Mouse (Mus musculus): ENCODE measurements around the gene Atp5c1. TPM values are rescaled to one million over a fixed set of nuclear protein-coding genes. Genes with fewer than 3 reads are reported as not detected.

The Atp5c1 gene
- total RNA-seq, 2 experiments from 2014 or later = 246 to 250 TPM

DNA sequence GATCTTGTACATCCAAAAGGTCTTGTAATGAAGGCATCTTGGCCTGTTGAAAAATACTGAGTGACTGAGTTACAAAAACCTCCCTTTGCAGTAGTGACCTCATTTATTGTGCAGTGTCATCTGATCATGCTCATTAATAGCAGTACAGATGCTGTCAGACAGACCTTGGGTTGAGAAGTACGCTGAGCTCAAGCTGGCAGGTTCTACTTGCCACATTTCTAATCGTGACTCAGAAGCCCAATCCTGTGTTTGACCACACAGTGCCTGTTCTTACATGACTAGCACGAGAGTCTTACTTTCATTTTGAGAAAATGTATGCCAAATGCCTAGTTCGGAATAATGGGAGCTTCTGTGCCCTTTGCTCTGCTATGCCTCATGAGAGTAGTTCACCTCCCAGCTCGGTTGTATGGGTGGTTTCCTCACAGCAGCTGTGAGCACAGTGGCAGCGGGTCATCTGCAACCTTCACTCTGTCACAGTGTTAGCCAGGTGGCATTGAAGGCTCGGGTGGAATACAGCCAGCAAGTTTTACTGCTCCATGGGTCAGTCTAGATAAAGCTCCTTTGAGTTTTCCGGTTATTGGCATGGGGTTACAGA lies 7.0 kb upstream of the Atp5c1 start:
- DNase-seq (ENCODE audit: low spot score in 2 of 2) = no peak
- H3K4me3 ChIP-seq = no peak overlapping the region
- TF ChIP-seq CTCF (conservative IDR thresholded peaks at IDR 0.05) = no peak
- no peak overlapping the region for H3K27ac ChIP-seq

DNA sequence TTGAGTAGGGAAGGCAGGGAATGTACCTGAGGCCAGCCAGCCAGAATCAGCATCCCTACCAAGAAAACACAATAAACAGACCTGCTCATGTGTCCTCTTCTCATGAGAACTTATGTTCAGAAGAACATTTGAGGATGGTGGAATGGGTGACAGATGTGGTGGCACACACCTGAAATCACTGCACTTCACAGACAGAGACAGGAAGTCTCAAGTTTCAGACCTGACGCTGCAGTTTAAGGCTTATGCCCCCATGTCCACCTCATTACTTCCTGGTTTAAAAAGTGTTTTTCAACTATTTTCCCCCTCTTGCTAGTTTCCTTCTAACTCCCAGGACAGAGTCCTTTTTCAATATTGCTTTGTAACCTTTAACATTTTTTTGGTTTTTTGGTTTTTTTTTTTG lies 2.4 kb upstream of the Atp5c1 start:
- no peak for DNase-seq (ENCODE audit: low spot score in 2 of 2)
- Histone ChIP-seq H3K27ac (no peak overlapping the region), H3K4me3 (no peak overlapping the region)
- no peak for TF ChIP-seq CTCF (conservative IDR thresholded peaks at IDR 0.05)

DNA sequence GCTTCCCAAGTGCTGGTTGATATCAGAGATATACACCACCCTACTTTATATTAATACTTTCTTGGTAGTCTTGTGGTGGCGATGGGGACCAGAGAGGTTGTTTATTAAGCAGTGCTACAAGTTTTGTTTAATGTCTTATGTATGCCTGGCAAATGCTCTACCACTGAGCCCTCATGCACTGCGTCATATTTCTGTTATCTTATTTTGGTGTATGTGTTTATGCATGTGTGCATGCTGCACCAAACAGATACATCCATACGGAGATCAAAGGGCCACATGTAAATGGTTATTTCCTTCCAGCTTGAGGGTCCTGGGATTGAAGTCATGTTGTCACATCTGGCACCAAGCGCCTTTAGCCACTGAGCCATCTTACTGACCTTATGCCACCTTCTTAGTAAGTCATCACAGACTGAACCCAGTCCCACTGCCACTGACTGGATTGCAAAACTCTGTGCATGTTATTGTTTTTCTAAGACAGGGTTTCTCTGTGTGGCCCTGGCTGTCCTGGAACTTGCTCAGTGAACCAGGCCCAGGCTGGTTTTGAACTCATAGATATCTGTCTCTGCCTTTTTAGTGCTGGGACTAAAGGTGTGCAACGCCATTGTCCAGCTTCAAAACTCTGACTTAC lies 1.3 kb upstream of the Atp5c1 start:
- H3K27ac ChIP-seq = no peak overlapping the region
- TF ChIP-seq CTCF (conservative IDR thresholded peaks at IDR 0.05) = no peak
- no peak for DNase-seq (ENCODE audit: low spot score in 2 of 2)
- H3K4me3 ChIP-seq = peak overlapping the region; percentile 79

DNA sequence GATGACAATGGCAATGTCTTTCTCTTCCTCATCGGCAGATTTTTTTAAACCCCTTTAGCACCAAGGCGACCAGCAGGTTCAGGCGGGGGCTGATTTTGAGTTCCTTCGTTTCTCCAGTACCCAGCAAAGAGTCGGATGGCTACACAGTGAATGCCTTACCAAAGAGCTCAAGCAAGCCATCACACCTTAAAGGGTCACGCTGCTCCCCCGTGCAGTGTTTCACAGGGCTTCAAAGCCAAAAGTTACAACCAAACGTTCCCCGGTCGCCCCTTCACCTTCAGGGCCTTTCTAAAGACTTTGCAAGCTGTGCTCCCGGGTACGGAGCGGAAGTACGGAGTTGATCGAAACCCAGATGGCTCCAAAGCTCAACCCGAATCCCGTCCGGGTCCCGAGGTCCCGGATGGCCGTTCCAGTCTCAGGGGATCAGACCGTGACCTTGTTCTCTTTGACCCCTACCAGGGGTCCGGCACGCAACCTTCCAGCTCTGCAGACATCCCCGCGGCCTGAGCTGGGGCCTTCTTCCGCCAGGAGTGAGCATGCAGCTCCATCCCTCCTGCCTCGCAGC lies 483 bp downstream of the Atp5c1 start:
- Histone ChIP-seq H3K4me3 (peak overlapping the region; percentile 79), H3K27ac (peak overlapping the region; percentile 100)
- no peak for DNase-seq (ENCODE audit: low spot score in 2 of 2)
- TF ChIP-seq CTCF (conservative IDR thresholded peaks at IDR 0.05) = no peak

DNA sequence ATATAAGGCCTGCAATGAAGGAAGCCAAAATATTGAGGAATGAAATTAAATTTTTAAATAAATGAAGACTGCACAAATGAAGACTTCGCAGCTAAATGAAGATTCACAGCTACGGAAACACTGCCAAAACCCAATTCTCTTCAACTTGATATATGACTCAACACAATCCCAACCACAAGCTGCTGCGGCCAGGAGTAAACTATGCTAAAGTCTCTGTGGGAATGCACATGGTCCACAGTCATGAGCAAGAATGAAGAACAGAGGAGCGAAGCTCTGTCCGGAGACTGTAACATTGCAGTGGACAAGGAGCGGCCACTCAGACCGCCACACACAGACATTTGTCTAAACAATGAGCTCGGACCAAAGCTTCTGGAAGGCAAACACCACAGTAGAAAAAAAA lies 3.6 kb downstream of the Atp5c1 start:
- TF ChIP-seq CTCF (conservative IDR thresholded peaks at IDR 0.05) = no peak

DNA sequence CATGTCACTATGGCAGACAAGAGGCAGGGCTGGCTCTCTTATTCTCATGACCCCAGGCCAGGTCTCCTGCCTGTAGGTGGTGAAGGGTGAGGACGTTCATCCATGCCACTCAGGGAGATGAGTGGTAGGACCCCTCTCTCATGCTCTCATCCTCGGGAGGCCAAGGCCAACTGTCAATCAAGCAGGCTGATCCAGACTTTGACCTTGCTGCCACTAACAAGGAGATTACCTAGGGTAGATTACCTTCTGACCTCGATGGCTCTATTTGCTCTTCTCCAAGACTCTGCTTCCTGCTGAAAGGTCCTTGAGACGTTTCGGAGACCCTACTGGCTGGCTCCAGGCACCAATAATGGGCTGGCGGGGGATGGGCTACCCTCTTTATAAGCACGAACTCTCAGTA lies 5.8 kb downstream of the Atp5c1 start:
- H3K4me3 ChIP-seq = no peak overlapping the region
- no peak for DNase-seq (ENCODE audit: low spot score in 2 of 2)
- H3K27ac ChIP-seq = no peak overlapping the region
- TF ChIP-seq CTCF (conservative IDR thresholded peaks at IDR 0.05) = no peak

More for the DNA sequence above, 3.6 kb downstream of the Atp5c1 start:
- Histone ChIP-seq H3K27ac (no peak overlapping the region), H3K4me3 (no peak overlapping the region; the same call in 1 of the 2 replicates)
- no peak for DNase-seq (ENCODE audit: low spot score in 2 of 2)

DNA sequence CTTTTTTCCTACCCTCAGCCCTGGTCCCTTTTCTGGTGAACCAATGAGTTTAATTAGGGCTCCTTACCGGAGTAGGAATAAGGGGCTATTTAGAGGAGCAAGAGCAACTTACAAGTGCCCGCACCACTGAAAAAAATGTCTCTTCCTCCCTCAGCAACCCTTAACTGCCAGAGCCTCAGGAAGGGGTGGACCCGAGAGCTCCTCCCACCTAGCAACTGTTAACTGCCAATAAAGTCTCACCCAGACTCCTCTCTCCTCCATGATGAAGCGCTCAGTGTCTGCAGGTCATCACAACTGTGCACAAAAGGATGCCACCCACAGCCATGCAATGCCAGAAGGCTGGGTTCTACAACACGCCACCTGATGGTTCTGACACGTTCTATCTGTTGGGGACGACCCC lies 8.6 kb downstream of the Atp5c1 start:
- H3K27ac ChIP-seq = no peak overlapping the region
- no peak for TF ChIP-seq CTCF (conservative IDR thresholded peaks at IDR 0.05)
- H3K4me3 ChIP-seq = no peak overlapping the region
- DNase-seq (ENCODE audit: low spot score in 2 of 2) = no peak

DNA sequence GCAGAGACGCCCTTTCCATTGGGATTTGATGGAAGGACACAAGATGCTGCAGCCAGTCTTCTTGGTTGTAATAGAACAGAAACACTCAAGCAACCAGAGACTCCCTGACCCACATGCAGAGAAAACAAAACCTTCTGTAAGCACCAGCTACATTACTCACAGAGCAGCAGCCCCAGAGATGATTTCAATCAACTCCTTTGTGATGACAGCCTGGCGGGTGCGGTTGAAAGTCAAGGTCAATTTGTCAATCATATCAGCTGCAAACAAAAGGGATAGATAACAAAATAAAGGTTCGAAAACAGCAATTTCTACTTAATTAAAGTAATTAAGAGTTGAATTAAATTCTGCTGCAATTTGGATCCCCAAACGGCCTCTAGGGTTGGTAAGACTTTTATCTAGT lies 21.5 kb downstream of the Atp5c1 start:
- TF ChIP-seq CTCF (conservative IDR thresholded peaks at IDR 0.05) = no peak
- Histone ChIP-seq H3K27ac (no peak overlapping the region), H3K4me3 (no peak overlapping the region)
- DNase-seq (ENCODE audit: low spot score in 2 of 2) = no peak

DNA sequence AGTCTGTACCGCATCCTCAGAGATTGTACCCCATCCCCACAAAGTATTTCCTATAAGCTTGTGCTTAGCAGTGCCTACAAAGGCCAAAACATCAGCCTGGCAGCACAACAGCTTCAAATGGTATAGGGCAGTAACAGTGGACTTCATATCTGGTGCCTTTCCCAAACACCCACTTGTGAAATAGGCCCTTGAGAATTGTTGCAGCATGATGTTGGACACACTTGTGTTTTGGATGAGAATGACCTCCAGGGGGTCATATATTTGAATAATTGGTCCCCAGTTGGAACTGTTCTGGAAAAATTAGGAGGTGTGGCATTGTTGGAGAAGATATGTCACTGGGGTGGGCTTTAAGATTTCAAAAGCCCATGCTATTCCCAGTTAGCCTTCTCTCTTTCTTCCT lies 28.3 kb downstream of the Atp5c1 start:
- DNase-seq (ENCODE audit: low spot score in 2 of 2) = no peak
- Histone ChIP-seq H3K27ac (peak overlapping the region; percentile 40; the same call in 1 of the 2 replicates), H3K4me3 (no peak overlapping the region)
- no peak for TF ChIP-seq CTCF (conservative IDR thresholded peaks at IDR 0.05)

DNA sequence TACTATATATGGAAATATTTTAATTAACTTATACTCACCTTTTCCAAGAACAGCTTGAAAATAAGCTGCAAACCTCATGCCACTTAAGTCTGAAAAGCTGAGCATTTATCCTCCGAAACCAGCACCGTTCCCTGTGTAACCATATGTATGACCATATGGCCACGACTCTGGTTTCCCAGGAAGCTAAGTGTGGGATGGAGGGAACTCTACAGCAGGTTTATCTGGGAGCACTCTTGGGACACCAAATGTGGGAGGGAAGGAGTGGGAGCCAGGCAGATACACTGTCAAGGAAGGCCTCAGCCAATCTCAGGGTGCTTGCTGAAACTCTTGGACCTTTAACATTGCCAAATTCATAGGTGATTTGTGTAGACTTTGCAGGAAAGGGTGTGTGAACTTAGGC lies 29.4 kb downstream of the Atp5c1 start:
- peak; percentile 73 to 85 for DNase-seq (ENCODE audit: low spot score in 2 of 2)
- TF ChIP-seq CTCF (conservative IDR thresholded peaks at IDR 0.05) = no peak
- no peak overlapping the region for H3K4me3 ChIP-seq

DNA sequence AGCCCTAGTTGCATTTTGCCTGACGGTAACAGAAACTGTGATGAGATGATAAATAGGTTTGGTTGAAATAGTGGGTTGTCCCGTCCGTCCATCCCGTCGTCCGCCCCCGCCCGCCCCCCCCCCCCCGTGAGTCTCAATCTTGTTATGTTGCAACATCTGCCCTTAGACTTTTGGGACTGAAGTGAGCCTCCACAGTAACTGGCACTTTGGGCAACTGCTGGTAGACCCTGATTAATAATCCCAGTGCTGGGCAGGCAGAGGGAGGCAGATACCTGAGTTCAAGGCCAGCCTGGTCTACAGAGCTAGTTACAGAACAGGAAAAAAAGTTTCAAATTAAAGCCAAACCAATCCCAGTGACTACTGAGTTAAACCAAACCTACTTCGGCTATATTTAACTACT lies 30.9 kb downstream of the Atp5c1 start:
- DNase-seq (ENCODE audit: low spot score in 2 of 2) = no peak
- peak overlapping the region; percentile 71; the same call in 1 of the 2 replicates for H3K27ac ChIP-seq
- no peak for TF ChIP-seq CTCF (conservative IDR thresholded peaks at IDR 0.05)
- peak overlapping the region; percentile 93 for H3K4me3 ChIP-seq

More for the DNA sequence above, 29.4 kb downstream of the Atp5c1 start:
- peak overlapping the region; percentile 40 for H3K27ac ChIP-seq

DNA sequence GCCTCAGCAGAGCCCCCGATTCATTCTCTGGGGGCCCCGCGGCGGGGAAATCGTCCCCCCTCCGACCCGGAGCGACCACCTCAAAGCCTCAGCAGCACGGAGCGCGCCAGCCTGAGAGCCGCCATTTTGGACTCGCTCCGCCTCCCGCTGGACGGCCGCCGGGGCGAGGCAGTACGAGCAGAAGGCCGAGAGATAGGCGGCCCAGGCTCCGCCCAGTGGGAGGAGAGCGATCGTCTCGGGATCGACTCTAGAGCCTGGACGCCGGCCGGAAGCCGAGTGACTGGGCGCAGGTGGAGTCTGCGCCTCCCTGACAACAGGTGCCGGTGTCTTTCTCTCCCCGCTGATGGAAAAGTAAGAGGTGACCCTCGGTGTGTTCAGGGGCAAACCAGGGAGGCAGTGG lies 31.8 kb downstream of the Atp5c1 start, which contains the start of gene Taf3:
Taf3 (minus strand) TSS at position 136 of the 400 bp plus-strand sequence.
- DNase-seq (ENCODE audit: low spot score in 2 of 2) = peak; percentile 93 to 94
- TF ChIP-seq CTCF (conservative IDR thresholded peaks at IDR 0.05) = no peak
- Histone ChIP-seq H3K4me3 (peak within 1 kb of the TSS; percentile 93), H3K27ac (peak within 1 kb of the TSS; percentile 89)

DNA sequence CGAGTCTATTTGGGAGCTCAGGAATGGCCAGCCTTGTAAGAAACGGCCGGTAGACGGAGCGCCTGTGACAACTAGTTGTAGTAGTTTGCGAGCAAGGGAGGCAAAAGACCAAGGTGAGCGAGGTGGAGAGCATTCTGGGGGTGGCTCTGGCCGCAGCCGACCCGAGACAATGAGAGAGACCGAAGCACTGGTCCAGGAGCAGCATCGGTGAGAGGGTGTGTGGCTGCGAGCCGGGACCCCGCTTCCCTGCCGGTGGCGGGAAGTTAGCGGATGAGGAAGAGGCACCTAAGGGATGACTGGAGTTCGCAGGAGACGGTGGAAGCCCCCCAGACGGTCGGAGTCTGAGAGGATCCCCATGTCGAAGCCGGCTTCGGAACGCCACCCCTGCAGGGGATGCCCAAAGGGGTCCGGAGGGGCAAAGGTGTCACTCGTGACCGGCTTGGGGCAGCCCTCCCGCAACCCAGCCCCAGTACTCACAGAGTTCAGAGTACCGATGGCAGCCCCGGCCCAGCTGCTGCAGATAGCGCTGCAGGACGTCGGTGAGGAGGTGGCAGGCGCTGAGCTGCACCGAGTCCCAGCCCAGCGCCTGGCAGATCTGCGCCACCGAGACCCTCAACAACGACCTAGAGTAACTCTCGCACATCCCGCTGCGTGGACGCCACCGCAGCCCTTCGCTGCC lies 32.4 kb downstream of the Atp5c1 start:
- Histone ChIP-seq H3K4me3 (peak overlapping the region; percentile 93), H3K27ac (peak overlapping the region; percentile 89)
- DNase-seq (ENCODE audit: low spot score in 2 of 2) = peak in 1 of 2 experiments; percentile 16
- TF ChIP-seq CTCF (conservative IDR thresholded peaks at IDR 0.05) = peak; percentile 50
